In genomic region chr5:37212938-37213708, GRCm38 (mm10) we compare ENCODE assay signal across 22 mouse cellular contexts. TPM values are rescaled to one million over a fixed set of nuclear protein-coding genes. Genes with fewer than 3 reads are reported as not detected.
A peak's percentile ranks its signal among the peaks of the same experiment; 100 is the strongest.
DNase-seq lines count a peak whose midpoint lies in the region; ATAC-seq lines count a peak whose summit lies in the region.
"Had no signal": no experiment of that assay in that cellular context is flagged by ENCODE, and none has a peak within 500 bp of the region (broad histone marks: within the 10 kb centered on the region; RNA-seq: fewer than 3 reads in every experiment).

No protein-coding gene starts in this region.

- peak; percentile 38; the same call in 1 of the 2 replicates for ATAC-seq in frontal cortex, adult (ENCODE audit: low TSS enrichment)
- ATAC-seq in neural tube, embryonic 14.5 days (ENCODE audit: low read depth), result peak; percentile 11; the same call in 1 of the 2 replicates
- ATAC-seq: inflammation-experienced regulatory T-cells, adult 6 months had no signal

- no peak overlapping the region for H3K9ac ChIP-seq in neural tube, embryonic 14.5 days (replicated peaks; ENCODE audit: low read depth, low read length)
- H3K9ac ChIP-seq: embryonic facial prominence, embryonic 12.5 days; forebrain, embryonic 12.5 days; hindbrain, embryonic 13.5 days had no signal

- H3K36me3 ChIP-seq in neural tube, embryonic 14.5 days (ENCODE audit: control insufficient read depth, insufficient read depth, low read length), result no peaks in the 10 kb centered on the region
- H3K36me3 ChIP-seq: embryonic facial prominence, embryonic 12.5 days; forebrain, embryonic 12.5 days; heart, embryonic 10.5 days; hindbrain, embryonic 13.5 days had no signal

- WGBS in neural tube, embryonic 14.5 days, result 65% methylated on average over 9 of the region's 9 CpGs

- H3K4me3 ChIP-seq in neural tube, embryonic 14.5 days (ENCODE audit: low read depth, low read length), result no peak overlapping the region
- H3K4me3 ChIP-seq: embryonic facial prominence, embryonic 12.5 days; forebrain, embryonic 12.5 days; heart, embryonic 10.5 days; hindbrain, embryonic 13.5 days had no signal

- no peak overlapping the region for H3K27ac ChIP-seq in neural tube, embryonic 14.5 days (ENCODE audit: low read depth, low read length)
- H3K27ac ChIP-seq: embryonic facial prominence, embryonic 12.5 days; forebrain, embryonic 12.5 days; heart, embryonic 10.5 days had no signal

- no peak overlapping the region for H3K4me2 ChIP-seq in neural tube, embryonic 14.5 days (ENCODE audit: low read depth, low read length)
- H3K4me2 ChIP-seq: embryonic facial prominence, embryonic 12.5 days; forebrain, embryonic 12.5 days; hindbrain, embryonic 13.5 days had no signal

- no peaks in the 10 kb centered on the region for H3K9me3 ChIP-seq in neural tube, embryonic 14.5 days (ENCODE audit: control insufficient read depth, low read length)
- H3K9me3 ChIP-seq: embryonic facial prominence, embryonic 12.5 days; forebrain, embryonic 12.5 days; heart, embryonic 10.5 days; hindbrain, embryonic 13.5 days had no signal

- H3K4me1 ChIP-seq in neural tube, embryonic 14.5 days (ENCODE audit: control insufficient read depth, insufficient read depth, low read length), result 0 out of 2 replicates have a peak, but pooled peaks cover 7% of the 10 kb centered on the region
- H3K4me1 ChIP-seq: embryonic facial prominence, embryonic 12.5 days; forebrain, embryonic 12.5 days; heart, embryonic 10.5 days had no signal

- no peaks in the 10 kb centered on the region for H3K27me3 ChIP-seq in neural tube, embryonic 14.5 days (ENCODE audit: control insufficient read depth, insufficient read depth, low read length)
- H3K27me3 ChIP-seq: embryonic facial prominence, embryonic 12.5 days; forebrain, embryonic 12.5 days; hindbrain, embryonic 13.5 days had no signal

- DNase-seq in frontal cortex, postnatal 36 days (ENCODE audit: low spot score in 2 of 2), result no peak
- peak; percentile 41 for DNase-seq in layer of hippocampus, adult 9-11 months
- no peak for DNase-seq in layer of hippocampus, adult 9-10 months (ENCODE audit: low spot score)
- peak; percentile 55 to 56 for DNase-seq in right cerebral cortex, adult 2 months (ENCODE audit: low spot score in 2 of 2)
- DNase-seq in right cerebral cortex, postnatal 10 days (ENCODE audit: low spot score in 2 of 2), result no peak
- DNase-seq in retina, embryonic 14.5 days (ENCODE audit: low spot score), result no peak
- DNase-seq: adrenal gland, adult 2 months; adrenal gland, postnatal 25 days; cerebellum, adult 11 months; cerebellum, adult 8-10 months; embryo, embryonic 11 days; gastrocnemius, postnatal 10 days; heart, adult 18-20 months; heart, postnatal 10 days; heart, postnatal 4 days had no signal

RNA-seq across cellular contexts. Expression of gene Crmp1, which starts 28.6 kb away (rescaled TPM):
- 908 and 937 TPM in 2 replicates for polyA plus RNA-seq in neural tube, embryonic 14.5 days (2014; fragmentation: Nextera tagmentation; extraction: Ambion mirVana)

Comparison
In these comparisons a context has a peak if more than half of its experiments do, and no peak if none do; other contexts are left out.
1. DNase-seq: peak in layer of hippocampus, adult 9-11 months (single experiment) and right cerebral cortex, adult 2 months (2 of 2); none in frontal cortex, postnatal 36 days (0 of 2), layer of hippocampus, adult 9-10 months (single experiment), right cerebral cortex, postnatal 10 days (0 of 2) and retina, embryonic 14.5 days (single experiment).